In the genomic region with DNA sequence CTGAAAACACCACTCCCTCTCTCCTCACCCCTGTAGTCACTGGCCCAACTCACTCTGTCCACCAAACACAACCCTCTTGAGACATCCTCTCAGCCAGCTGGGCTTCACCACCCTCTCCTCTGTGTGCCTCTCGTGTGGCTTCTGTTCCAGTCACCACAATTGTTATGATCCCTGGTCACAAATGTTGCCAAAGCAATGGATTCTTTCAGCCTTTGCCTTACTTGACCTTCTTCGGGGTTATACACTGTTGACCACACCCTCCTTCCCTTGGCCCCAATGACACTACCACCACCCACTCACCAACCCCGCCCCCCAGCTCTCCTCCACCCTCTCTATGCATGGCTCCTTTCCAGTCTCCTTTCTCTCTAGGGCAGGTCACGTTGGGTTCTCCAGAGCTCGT, we compare ENCODE assay signal across 11 mouse cellular contexts. TPM values are rescaled to one million over a fixed set of nuclear protein-coding genes. Genes with fewer than 3 reads are reported as not detected.
DNase-seq lines count a peak whose midpoint lies in the region; TF ChIP-seq lines count a peak whose summit lies in the region.
"Had no signal": no experiment of that assay in that cellular context is flagged by ENCODE, and none has a peak within 500 bp of the region (broad histone marks: within the 10 kb centered on the region; RNA-seq: fewer than 3 reads in every experiment).

No protein-coding gene starts in this region.

- intact Hi-C loops in gastrocnemius, adult 2 months (cut with DNase I): loop anchor here (2.0 kb wide), 1 partner anchor 95 kb away; no protein-coding TSS in a partner anchor
- intact Hi-C loops in heart, postnatal 10 days (cut with DNase I): loop anchor here (2.0 kb wide), 1 partner anchor 117 kb away; no protein-coding TSS in a partner anchor

- peak overlapping the region; percentile 84 for H3K27ac ChIP-seq in gastrocnemius, adult 2 months
- H3K27ac ChIP-seq: embryonic facial prominence, embryonic 15.5 days; midbrain, embryonic 12.5 days had no signal

- DNase-seq in gastrocnemius, adult 2 months: peak; percentile 78
- DNase-seq in gastrocnemius, postnatal 4 days (ENCODE audit: low spot score in 2 of 2): no peak
- DNase-seq in adrenal gland, postnatal 25 days: peak; percentile 26
- peak; percentile 71 to 73 for DNase-seq in heart, postnatal 10 days
- peak; percentile 37 to 56 for DNase-seq in lung, postnatal 4 days
- DNase-seq in layer of hippocampus, adult 18-20 months (ENCODE audit: low spot score in 2 of 2): no peak
- no peak for DNase-seq in kidney, postnatal 4 days
- DNase-seq: kidney, postnatal 10 days; thymus, postnatal 14 days had no signal

- no peak for TF ChIP-seq CTCF in gastrocnemius, adult 2 months (IDR thresholded peaks at IDR 0.05)

- no peak overlapping the region for H3K4me3 ChIP-seq in gastrocnemius, adult 2 months
- H3K4me3 ChIP-seq: embryonic facial prominence, embryonic 15.5 days; midbrain, embryonic 12.5 days had no signal

RNA-seq across cellular contexts. Expression of a gene that starts 6.3 kb away (rescaled TPM):
- total RNA-seq in gastrocnemius, adult 2 months (2021): 10 to 100 TPM; 30.4 to 43.3 TPM
- total RNA-seq in gastrocnemius, postnatal 4 days (2021): 10 to 100 TPM; 88.4 to 99.3 TPM
- total RNA-seq in adrenal gland, postnatal 25 days (2021): 48.0 and 50.0 TPM in 2 replicates
- total RNA-seq in heart, postnatal 10 days (2021): 100 to 1,000 TPM; 234 to 263 TPM
- total RNA-seq in layer of hippocampus, adult 18-20 months (2021): 10 to 100 TPM; 21.1 to 21.4 TPM

Comparison
In these comparisons a context has a peak if more than half of its experiments do, and no peak if none do; other contexts are left out.
1. DNase-seq: peak in gastrocnemius, adult 2 months (single experiment), adrenal gland, postnatal 25 days (single experiment), heart, postnatal 10 days (2 of 2) and lung, postnatal 4 days (2 of 2); none in gastrocnemius, postnatal 4 days (0 of 2), layer of hippocampus, adult 18-20 months (0 of 2) and kidney, postnatal 4 days (0 of 2).